Mouse (Mus musculus) E14TG2a.4 (cell line): ENCODE measurements around the gene Rpl36-ps4.

ENCODE experiments used
- CTCF ChIP-seq: conservative IDR thresholded peaks from 2 replicates; pipeline ENCODE4 v1.5.1; 2014; ENCODE audit warnings: low read length
- NANOG ChIP-seq: IDR thresholded peaks from 2 replicates; pipeline ENCODE4 v1.6.1; 2014; ENCODE audit warnings: borderline replicate concordance, low read length, mixed read lengths

DNA sequence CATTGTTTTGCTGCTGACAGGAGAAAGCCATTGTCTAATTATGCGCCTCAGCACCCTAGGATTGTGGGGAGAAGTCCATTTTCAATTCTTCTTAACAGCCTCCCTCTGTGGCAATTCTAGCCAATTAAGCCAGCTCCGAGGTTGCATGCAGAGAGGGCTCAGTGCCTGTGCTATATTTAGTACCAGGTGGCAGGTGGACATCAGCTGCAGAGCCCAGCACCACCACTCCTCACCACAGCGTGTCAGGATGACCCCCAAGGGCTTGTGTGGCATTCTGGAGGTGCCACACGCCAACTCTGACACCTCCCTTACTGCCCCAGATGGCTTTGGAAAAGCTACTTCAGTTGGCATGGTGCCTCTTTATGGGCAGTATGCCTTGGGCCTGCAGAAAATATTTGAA, 48.5 kb upstream of the Rpl36-ps4 start:
- TF ChIP-seq CTCF, result no peak
- no peak for TF ChIP-seq NANOG
